Mouse (Mus musculus) forebrain, embryonic 11.5 days (tissue): ENCODE results near the gene Amotl1. TPM values are rescaled to one million over a fixed set of nuclear protein-coding genes. Genes with fewer than 3 reads are reported as not detected.

Experiments
- polyA plus RNA-seq: library from polyadenylated mRNA; unstranded; fragments of >200 nt; fragmentation: Nextera tagmentation; extraction: Ambion mirVana; gene quantifications from 2 replicates; pipeline ENCODE4 v1.2.1, GENCODE M21; 2014

The Amotl1 gene
- polyA plus RNA-seq, 1 experiment from 2014 or later = 19.4 TPM

Other genes with a start within 250 kb of the Amotl1 start
- 0.33 TPM in 1 of 2 replicates, not detected in the other for gene Kdm4d, start 144.6 kb downstream of the Amotl1 start, polyA plus RNA-seq
- 172 and 203 TPM in 2 replicates for gene Cwc15, start 144.4 kb downstream of the Amotl1 start, polyA plus RNA-seq
- gene Piwil4, start 95.7 kb upstream of the Amotl1 start, polyA plus RNA-seq = not detected in 2 replicates
- 1.5 and 1.9 TPM in 2 replicates for gene Fut4, start 107.3 kb upstream of the Amotl1 start, polyA plus RNA-seq
- gene 1700012B09Rik, start 126.0 kb upstream of the Amotl1 start, polyA plus RNA-seq = not detected in 2 replicates
- 32.8 and 40.5 TPM in 2 replicates for gene Mre11a, start 139.6 kb upstream of the Amotl1 start, polyA plus RNA-seq
- gene Ankrd49, start 139.8 kb upstream of the Amotl1 start, polyA plus RNA-seq = 55.2 and 61.6 TPM in 2 replicates
- gene Gpr83, start 215.2 kb upstream of the Amotl1 start, polyA plus RNA-seq = 0.20 and 0.47 TPM in 2 replicates